Mouse (Mus musculus) embryonic fibroblast, embryonic 13.5 days (primary cell): ENCODE measurements around the gene Trim34b. TPM values are rescaled to one million over a fixed set of nuclear protein-coding genes. Genes with fewer than 3 reads are reported as not detected.

Experiments used
- H3K27ac ChIP-seq: 2 replicates; pipeline ENCODE4 v1.5.1; 2012; ENCODE audit warnings: low read length, control low read depth, inconsistent platforms; ENCODE audit not compliant: insufficient read depth
- H3K4me1 ChIP-seq: 2 replicates; pipeline ENCODE4 v1.6.1; 2011; ENCODE audit warnings: low read length; ENCODE audit not compliant: control insufficient read depth, insufficient read depth
- H3K4me3 ChIP-seq: 2 replicates; pipeline ENCODE4 v1.5.1; 2011; ENCODE audit warnings: mild to moderate bottlenecking, control low read depth, low read length; ENCODE audit not compliant: insufficient read depth
- CTCF ChIP-seq: IDR thresholded peaks from 2 replicates; pipeline ENCODE4 v1.5.1; 2011; ENCODE audit warnings: mild to moderate bottlenecking, control low read depth, low read length, moderate library complexity, borderline replicate concordance; ENCODE audit not compliant: insufficient read depth
- POLR2A ChIP-seq: IDR thresholded peaks from 2 replicates; pipeline ENCODE4 v1.6.1; 2011; ENCODE audit warnings: low read depth, mild to moderate bottlenecking, control low read depth, low read length, moderate library complexity
- polyA plus RNA-seq: library from polyadenylated mRNA; stranded (reverse); fragments of >200 nt; gene quantifications from 2 replicates; pipeline ENCODE4 v1.2.4, GENCODE M21; 2011; ENCODE audit warnings: low read depth; ENCODE audit not compliant: missing spikeins, insufficient read length

Trim34b gene
- polyA plus RNA-seq, 1 experiment, result not detected

- Histone ChIP-seq H3K27ac (peak within 1 kb of the TSS; percentile 77), H3K4me1 (no peaks in the 10 kb centered on the region), H3K4me3 (peak within 1 kb of the TSS; percentile 80)
- no peak; the same call in 1 of the 2 replicates for TF ChIP-seq POLR2A
- no peak for TF ChIP-seq CTCF
Observed at GRCm38 (mm10) chr7:104352717-104353599, 23.7 kb downstream of the Trim34b start, which contains the start of gene Trim12c. Trim12c (minus strand) TSS chr7:104353362.

GRCm38 (mm10) chr7:104353600-104353967 lies 24.3 kb downstream of the Trim34b start:
- Histone ChIP-seq H3K4me3 (no peak overlapping the region), H3K27ac (no peak overlapping the region), H3K4me1 (no peaks in the 10 kb centered on the region)
- no peak for TF ChIP-seq POLR2A
- TF ChIP-seq CTCF, result no peak

GRCm38 (mm10) chr7:104366339-104366738 lies 37.1 kb downstream of the Trim34b start:
- Histone ChIP-seq H3K4me3 (no peak overlapping the region), H3K27ac (no peak overlapping the region), H3K4me1 (no peaks in the 10 kb centered on the region)
- TF ChIP-seq POLR2A, result no peak
- no peak for TF ChIP-seq CTCF

GRCm38 (mm10) chr7:104369736-104370414 lies 40.6 kb downstream of the Trim34b start, which contains the start of gene Trim30b:
Trim30b (minus strand) TSS chr7:104369884.
- TF ChIP-seq POLR2A, result no peak
- Histone ChIP-seq H3K27ac (no peak within 1 kb of the TSS), H3K4me3 (no peak within 1 kb of the TSS), H3K4me1 (no peaks in the 10 kb centered on the region)

Other genes starting within 250 kb of the Trim34b start
- gene Olfr645, start 244.0 kb upstream of the Trim34b start, polyA plus RNA-seq, result not detected in 2 replicates
- gene Olfr646, start 224.6 kb upstream of the Trim34b start, polyA plus RNA-seq, result not detected in 2 replicates
- not detected in 2 replicates for gene Ubqln5, start 199.6 kb upstream of the Trim34b start, polyA plus RNA-seq
- gene Olfr643, start 192.1 kb upstream of the Trim34b start, polyA plus RNA-seq, result not detected in 2 replicates
- not detected in 2 replicates for gene Ubqln3, start 186.2 kb upstream of the Trim34b start, polyA plus RNA-seq
- not detected in 2 replicates for gene Ubqlnl, start 178.9 kb upstream of the Trim34b start, polyA plus RNA-seq
- gene Olfm5, start 164.6 kb upstream of the Trim34b start, polyA plus RNA-seq, result not detected in 2 replicates
- not detected in 2 replicates for gene Olfr648, start 146.1 kb upstream of the Trim34b start, polyA plus RNA-seq
- not detected in 2 replicates for gene Olfr649, start 133.5 kb upstream of the Trim34b start, polyA plus RNA-seq
- gene Trim6, start 110.7 kb upstream of the Trim34b start, polyA plus RNA-seq, result 0.67 and 1.4 TPM in 2 replicates
- 4.9 and 5.8 TPM in 2 replicates for gene Trim34a, start 85.0 kb upstream of the Trim34b start, polyA plus RNA-seq
- 2.1 and 2.4 TPM in 2 replicates for gene Trim5, start 41.4 kb upstream of the Trim34b start, polyA plus RNA-seq
- gene Trim12a, start 14.0 kb upstream of the Trim34b start, polyA plus RNA-seq, result 21.7 and 23.2 TPM in 2 replicates
- gene Trim12c, start 23.9 kb downstream of the Trim34b start, polyA plus RNA-seq, result 16.1 and 17.2 TPM in 2 replicates
- gene Trim30b, start 40.4 kb downstream of the Trim34b start, polyA plus RNA-seq, result not detected in 2 replicates
- not detected in 2 replicates for gene Trim30c, start 71.4 kb downstream of the Trim34b start, polyA plus RNA-seq
- 7.6 and 10.4 TPM in 2 replicates for gene Trim30a, start 135.7 kb downstream of the Trim34b start, polyA plus RNA-seq
- 7.3 and 8.6 TPM in 2 replicates for gene Trim30d, start 178.4 kb downstream of the Trim34b start, polyA plus RNA-seq
- not detected in 2 replicates for gene Olfr651, start 220.7 kb downstream of the Trim34b start, polyA plus RNA-seq
- gene Olfr652, start 231.4 kb downstream of the Trim34b start, polyA plus RNA-seq, result not detected in 2 replicates
- gene Olfr653, start 247.8 kb downstream of the Trim34b start, polyA plus RNA-seq, result not detected in 2 replicates